Mouse (Mus musculus) B cell, adult 2 months (primary cell): Measurements from ENCODE around the gene Fcgr1.
"Not testable (repeated sequence)": the region's sequence is repeated elsewhere in the genome, so short reads cannot be mapped to it uniquely, and the experiment has no call there.

Experiments
- DNase-seq, 2 experiments: peaks; one replicate each; pipeline ENCODE4 v3.0.0; 2022

The Fcgr1 gene

DNA sequence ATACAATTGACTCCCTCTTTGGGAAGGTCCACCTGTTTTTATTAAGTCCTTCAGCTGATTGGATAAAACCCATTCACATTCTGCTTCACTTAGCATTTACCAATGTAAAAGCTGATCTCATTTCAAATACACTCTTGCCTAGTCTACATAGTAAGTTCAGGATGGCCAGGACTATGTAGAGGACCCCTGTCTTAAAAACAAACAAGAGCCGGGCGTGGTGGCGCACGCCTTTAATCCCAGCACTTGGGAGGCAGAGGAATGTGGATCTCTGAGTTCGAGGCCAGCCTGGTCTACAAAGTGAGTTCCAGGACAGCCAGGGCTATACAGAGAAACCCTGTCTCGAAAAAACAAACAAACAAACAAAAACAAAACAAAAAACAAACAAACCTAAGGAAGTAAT, 30.0 kb upstream of the Fcgr1 start:
- not testable (repeated sequence) for DNase-seq

DNA sequence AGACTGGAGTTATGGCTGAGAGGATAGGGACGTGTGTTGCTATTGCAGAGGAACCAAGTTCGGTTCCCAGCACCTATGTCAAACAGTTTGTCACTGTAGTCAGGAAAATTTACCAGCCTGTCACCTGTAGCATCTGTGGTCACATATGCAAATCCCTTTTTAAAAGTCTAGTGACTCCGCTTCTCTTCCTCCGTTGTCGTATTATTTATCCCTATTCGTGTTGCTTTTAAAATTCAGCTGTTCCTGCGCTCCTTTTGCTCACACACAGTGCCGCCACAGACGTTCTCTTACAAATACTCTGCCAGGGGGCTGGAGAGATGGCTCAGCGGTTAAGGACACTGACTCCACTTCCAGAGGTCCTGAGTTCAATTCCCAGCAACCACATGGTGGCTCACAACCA, 28.8 kb upstream of the Fcgr1 start:
- DNase-seq = no peak

DNA sequence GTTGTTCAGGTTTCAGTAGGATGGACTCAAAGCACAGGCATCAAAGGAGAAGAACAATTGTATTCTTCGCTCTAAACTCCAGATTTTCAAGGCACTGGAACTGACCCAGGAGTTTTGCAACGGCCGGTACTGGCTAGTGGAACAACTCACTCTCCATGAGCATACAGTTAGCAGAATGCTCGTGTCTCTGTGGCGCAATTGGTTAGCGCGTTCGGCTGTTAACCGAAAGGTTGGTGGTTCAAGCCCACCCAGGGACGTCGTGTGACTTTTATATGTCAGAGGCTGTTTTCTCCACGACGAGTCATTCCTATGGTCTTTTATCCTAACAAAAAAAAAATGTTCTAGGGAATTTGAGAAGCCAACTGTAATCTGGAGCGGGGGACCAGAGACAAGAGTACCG, 28.1 kb upstream of the Fcgr1 start:
- DNase-seq = no peak

DNA sequence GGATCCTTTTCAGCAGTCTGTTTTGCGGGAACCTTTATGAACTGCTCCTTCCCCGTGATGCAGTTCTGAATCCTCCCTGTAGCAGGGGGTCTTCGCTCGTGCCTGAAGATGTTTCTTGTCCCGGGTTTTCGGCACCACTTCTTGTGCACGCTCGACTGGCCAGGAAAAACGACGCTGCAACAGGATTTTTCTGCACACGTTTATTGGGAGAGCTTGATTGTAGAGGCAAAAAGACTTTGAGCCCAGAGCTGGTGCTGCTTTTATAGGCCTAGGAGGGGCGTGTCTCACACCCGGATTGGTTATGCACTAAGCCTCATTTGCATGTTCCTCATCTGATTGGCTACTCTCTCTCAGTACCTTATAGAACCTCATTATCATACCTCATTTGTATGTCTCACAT, 26.2 kb upstream of the Fcgr1 start:
- DNase-seq = not testable (repeated sequence)

DNA sequence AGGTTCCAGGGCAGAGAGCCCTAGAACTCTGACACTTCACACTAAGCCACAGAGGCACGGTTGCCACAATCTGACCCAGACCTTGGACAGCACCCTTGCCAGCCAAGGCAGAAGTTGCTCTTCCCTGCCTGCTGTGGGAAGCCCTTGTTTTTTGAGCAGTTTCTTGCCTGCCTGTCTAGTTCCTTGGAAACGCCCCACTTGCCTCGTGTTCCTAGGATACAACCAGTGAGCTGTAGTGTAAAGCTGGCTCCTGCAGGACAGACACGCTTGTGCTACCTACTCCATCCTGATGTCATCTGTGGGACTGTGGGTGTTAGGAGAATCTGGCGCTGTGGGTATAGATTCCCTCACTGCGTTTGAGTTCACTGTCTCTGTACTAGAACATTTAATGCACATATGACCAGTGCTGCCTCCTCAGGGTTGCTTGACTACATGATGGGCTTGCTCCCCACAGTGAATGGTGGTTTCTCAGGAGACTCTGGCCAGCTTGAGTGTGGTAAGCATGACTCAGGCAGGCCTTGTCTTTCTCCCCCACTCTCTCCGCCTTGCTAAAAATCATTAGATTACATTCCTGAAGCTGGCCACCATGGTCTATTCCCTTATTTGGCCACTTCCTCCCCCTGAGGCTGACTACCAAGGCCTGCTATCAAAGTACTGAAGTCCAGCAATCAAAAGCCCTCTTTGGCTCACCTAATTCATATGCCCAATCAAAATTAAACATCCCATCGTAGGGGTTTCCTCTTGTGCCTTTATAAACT, 18.8 kb upstream of the Fcgr1 start:
- DNase-seq = no peak

DNA sequence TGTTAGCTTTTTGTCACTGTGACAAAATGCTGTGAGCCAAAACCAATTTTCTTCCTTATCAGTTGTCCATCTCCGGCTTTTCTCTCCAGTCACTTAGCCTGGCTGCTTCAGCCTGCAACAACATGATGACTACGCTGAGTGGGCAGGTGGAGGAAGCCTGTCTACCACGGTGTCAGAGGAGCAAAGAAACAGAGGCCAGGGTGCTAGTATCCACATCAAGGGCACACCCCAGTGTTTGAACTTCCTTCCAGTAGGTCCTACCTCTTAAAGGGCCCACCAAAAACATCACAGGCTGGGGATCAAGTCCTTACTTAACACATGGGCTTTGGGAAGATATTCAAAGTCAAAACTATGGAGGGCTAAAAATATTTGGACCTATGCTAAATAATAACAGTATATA, 15.7 kb upstream of the Fcgr1 start:
- DNase-seq = no peak

DNA sequence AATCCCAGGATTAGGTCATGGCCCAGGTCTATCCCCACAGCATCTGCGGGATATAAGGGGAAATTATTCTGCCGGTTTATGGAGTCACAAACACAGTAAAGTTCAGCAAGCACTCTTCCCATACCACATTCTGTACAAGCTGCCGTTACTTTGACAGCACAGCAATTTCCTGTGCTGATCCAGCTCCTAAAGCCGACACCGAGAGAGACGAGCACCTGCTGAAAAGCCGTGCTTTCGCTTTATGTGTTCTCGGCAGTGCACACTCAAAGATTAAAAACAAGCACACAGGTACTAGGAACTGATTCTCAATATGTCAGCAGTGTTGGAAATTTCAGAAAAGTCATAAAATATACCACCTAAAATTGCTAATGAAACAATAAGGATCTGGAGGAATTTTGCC, 12.7 kb upstream of the Fcgr1 start:
- DNase-seq = no peak

DNA sequence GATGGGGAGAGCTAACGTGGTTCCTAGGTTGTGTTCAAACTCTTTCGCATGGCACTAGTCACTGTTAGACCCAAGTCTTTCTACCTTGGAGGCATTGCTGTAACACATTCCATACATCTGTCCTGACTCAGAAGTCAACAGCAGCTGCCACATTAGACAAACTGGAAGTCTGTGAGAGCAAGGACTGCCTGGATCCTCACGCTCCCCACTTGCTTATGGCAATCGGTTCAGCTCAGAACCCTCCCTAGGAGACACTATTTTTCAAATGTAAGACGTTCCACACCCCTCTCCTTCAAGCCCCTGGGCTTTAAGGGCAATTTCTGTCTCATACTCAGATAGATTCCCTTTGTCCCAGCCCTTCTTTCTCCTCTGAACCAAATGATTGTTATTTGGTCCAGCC, 8.3 kb upstream of the Fcgr1 start:
- DNase-seq = no peak

DNA sequence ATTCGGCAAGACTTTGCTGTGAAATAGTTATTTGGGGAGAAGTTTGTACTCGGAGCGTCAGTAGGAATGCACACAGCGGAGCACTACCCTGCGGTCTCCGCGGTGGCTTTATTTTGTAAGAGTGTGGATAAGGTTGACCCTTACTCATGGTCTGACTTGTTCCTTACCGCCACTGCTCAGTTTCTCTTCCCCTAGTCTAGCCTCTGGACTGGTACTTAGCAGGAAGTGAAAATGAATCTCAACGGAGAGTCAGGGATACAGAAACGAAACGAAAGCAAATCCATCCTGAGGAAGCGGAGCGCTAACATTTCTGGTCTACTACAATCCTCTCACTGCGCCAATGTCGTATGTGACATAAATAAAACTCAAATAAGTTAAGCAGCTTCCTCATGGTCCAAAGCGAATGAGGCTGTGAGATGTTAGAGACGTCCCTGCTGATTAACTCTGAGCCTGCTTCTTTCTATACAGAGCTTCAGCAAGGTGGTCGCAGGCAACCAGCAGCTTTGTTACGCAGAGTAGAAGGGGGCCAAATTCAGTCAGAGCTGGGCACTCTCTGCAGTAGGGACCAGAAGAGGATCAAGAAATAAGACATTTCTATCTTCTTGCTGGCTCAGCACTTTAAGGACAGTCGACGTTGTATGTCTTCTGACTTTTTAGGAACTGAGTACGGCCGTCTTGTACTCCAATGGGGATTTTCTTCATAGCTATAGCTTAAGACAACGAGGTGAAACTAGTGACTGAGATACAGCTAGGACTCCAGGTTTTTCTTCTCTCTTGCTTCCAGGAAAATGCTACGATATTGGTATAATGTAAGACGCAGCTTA, 7.1 kb upstream of the Fcgr1 start:
- peak; percentile 28 to 29 for DNase-seq

DNA sequence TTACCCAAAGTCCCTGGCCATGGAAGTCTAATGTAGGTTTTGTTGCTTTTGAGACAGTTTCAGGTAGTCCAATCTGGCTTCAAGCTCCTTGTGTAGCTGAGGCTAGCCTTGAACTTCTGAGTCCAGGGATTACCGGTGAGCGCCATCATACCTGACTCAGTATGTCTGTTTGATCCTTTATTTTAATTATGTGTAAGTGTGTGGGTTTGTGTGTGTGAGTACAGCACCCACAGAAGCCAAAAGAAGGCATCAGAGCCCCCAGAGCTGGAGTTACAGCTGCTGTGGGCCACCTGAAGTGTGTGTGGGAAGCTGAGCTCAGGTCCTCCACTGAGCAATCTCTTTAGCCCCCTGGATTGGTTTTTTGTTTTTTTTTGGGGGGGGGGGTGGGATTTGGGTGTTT, 5.8 kb upstream of the Fcgr1 start:
- DNase-seq = no peak

DNA sequence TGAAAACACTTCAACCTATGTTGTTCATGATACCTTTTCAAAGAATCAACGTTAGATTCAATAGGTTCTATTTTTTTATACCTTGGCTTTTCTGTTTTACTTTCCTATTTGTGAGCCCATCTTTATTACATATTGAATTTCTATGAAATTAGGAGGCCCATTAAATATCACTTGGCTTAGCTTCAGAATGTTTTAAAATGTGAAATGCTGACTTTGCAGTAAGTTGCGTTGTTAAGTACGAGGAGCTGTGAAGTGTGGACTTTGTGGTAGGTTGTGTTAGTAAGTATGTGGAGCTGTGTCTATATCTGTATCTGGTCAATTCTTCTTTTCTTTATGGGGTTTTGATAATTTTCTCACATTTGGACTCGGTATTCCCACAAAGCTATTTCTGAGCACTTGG, 4.6 kb upstream of the Fcgr1 start:
- no peak for DNase-seq

DNA sequence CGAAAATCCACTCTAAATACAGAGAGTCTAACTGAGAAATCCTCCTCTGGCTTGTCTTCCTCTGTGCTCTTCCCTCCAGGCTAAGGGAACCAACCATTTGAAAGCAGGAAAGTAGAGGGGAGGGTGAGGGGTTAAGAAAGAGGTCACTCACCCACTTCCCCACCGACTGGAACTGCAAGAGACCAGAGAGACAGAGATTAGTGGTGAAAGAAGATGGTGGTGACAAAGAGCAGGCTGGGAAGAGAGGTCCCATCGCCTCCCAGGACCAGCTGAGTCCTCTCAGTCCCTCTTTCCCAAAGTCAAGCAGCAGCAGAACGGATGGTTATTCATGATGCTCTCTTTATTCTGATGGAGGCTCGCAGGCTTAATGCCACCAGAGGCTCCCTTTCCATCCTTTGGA, 401 bp downstream of the Fcgr1 start:
- DNase-seq = no peak

DNA sequence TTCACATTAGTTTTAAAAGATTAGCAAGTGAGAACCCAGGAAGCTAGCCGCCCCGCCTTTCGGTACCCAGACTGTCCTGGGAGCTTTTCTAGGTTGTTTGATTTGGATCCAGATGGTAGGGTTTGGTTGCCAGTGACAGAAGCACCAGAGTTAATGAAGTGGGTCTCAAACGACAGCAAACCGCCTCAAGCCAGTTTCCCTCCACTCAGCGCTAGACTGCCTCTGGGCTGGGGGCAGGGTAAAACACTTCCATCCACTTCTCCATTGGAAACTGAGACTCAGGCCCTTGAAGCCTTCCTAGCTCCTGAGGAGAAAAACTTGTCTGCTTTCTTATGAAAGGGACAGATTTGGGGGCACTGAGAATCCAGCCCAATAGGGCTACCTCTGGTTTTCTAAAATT, 1.1 kb downstream of the Fcgr1 start:
- DNase-seq = no peak

DNA sequence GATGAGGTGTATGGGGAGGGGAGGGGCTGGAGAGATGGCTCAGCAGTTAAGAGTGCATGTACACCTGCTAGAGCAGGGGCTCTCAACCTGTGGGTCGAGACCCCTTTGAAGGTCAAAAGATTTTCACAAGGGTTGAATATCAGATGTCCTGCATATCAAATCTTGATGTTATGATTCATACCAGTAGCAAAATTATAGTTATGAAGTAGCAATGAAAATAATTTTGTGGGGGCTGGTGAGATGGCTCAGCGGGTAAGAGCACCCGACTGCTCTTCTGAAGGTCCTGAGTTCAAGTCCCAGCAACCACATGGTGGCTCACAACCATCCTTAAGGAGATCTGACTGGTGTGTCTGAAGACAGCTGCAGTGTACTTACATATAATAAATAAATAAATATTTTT, 3.0 kb downstream of the Fcgr1 start:
- not testable (repeated sequence) for DNase-seq

DNA sequence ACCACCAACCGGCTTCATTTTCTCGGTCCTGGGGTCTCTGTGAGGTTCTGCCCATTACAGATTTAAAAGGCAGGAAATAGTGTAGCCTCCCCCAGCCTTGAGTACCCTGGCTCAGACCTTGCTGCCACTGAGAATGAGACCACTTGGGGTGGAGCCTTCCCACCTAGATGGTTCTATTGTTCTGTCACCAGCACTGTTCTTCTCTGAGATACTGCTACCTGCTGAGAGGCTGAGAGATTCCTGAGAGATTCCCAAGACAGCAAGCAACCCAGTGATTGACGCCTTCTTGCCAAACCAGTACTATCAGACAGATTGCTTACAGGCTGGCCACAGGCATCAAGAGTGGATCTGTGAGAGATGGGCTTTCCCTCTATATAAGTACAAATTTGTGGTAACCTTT, 4.6 kb downstream of the Fcgr1 start:
- no peak for DNase-seq

DNA sequence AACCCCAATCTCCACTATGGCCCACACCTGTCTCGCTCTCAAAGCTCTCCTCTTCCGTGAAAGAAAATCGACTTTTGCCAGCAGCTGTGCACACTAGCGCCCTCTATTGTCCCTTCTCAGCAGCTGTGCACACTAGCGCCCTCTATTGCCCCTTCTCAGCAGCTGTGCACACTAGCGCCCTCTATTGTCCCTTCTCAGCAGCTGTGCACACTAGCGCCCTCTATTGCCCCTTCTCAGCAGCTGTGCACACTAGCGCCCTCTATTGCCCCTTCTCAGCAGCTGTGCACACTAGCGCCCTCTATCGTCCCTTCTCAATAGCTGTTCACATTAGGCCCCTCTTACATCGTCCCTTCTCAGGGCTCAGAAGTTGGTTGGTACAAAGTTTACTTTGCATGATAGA, 6.4 kb downstream of the Fcgr1 start:
- DNase-seq = peak; percentile 45 to 54

DNA sequence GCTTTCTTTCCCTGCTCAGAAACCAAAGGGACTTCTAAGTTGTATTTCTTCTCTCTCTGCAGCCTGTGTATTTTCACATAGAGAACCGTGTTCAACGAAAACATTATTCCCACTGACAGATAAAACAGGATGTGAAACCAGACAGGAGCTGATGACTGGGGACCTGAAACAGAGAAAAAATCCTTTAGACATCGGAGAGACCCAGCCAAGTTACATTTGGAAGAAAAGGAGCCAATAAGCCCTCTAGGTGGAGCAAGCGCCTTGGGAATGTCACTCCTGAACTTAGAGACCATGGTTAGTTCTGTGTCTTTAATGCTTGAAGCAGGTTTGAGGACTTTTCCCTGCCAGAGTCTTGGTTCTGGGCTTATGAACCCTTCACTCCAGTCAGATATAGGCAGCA, 9.3 kb downstream of the Fcgr1 start:
- DNase-seq = peak in 1 of 2 experiments; percentile 29

DNA sequence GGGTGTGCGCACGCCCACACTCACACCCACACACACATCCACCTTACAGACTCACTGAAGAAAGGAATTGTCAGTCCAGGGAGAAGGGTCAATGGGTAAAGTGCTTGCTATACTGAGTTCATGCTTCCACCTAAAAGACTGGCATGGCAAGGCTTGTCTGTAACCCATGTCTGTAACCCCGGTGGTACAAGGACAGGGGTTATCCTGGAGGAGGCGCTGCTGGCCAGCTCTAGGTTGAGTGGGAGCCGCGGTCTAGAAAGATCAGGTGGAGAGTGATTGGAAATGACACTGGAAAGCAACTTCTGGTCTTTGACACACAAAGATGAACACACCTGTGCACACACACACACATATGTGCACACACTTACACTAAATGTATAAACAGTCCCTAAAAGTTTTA, 13.1 kb downstream of the Fcgr1 start:
- no peak for DNase-seq

DNA sequence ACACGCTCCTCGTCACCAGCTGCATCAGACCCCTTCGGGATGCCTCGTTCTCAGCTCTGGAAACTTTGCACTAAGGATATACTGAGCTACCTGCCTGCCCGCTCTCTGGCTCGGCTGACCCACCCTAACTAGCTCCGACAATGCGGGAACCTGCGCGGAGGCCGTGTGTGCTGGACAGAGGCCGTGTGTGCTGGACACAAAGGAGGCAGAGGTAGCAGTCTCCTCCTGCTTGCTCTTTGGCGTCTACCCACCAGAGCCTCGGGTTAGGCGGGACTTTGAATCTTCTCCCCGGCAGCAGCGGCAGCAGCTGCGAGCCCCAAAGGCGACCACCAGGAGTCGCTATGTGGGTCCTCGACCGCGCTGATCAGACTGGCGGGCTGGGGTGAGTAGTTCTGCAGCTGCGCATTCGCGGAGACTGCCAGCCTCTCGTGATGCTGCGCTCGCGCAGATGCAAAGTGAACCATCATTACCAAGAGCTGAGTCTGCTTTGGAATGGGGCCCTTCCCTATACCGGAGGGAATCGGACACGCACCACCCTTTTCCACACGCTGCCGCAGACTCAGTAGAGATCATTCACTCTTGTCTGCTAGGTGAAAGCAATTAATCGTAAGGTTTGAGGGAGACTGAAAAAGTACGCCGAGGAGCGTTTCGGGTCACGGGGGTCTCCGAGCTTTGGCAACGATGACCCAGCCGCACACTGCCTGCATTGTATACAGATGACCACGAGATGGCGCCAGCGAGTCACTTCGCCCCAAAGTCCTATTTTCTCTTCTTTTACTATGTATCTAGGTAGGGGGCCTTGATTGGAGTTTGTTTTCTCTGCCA, 15.8 kb downstream of the Fcgr1 start:
- peak; percentile 94 to 95 for DNase-seq

DNA sequence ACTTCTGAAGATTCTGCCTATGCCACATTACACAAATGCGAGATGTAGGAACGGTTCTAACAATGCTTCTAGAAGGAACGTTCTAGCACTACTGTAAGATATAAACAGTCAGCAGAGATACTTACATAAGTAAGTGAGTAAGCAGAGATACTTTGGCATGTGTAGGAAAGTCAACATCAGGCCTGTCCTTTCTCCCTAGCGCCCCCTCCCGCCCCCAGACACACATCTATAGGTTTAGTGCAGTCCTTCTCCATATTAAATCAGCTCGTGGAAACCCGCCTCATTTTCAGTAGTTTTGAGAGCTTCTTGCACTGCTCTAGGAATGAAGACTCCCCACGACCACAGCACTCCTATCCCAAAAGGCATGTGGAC, 16.4 kb downstream of the Fcgr1 start:
- peak; percentile 76 to 80 for DNase-seq

DNA sequence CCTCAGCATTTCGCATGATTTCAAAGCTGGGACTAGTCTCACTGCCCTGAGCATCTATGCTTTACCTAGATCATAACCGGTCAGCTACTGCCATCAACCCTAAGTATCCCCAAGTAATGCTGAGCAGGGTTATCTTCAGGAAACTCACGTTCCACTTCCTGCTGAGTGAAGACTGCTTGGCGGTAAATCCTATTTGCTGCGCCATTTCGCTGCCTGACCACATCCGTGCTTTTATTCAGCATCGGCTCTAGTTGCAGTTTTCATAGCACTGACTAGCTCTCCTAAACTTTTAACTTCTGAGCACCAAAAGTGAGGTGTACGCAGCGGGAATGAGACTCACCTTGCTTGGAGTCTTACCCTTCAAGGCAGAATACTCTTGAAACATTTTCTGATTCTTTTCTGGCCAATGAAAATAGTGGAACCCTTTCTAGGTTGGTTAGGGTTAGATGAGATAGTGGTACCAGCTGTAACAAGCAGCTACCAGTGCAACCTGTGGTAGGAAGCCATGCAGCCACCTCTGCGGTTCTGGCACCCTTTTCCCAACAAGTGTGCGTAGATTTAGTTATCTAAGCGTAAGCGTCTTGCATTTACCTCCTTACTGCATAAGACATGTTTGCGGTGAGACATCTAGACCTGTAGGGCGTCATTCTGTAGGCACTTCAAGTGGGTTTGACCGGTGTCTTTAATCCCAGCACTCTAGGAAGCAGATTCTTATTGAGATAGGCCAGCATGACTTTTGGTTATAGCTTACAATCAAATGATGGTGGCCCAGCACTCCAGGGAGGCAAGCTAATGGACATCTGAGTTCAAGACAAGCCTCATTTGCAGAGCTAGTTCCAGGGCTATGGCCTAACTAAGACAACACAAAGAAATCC, 19.9 kb downstream of the Fcgr1 start:
- peak; percentile 37 to 43 for DNase-seq
